Mouse (Mus musculus) heart, adult 2 months (tissue): ENCODE data around the gene Cog5. TPM values are rescaled to one million over a fixed set of nuclear protein-coding genes. Genes with fewer than 3 reads are reported as not detected.

Source experiments
- DNase-seq, 2 experiments: peaks; one replicate each; pipeline ENCODE4 v3.0.0; 2021
- H3K27ac ChIP-seq: fragments of 200-600 bp; 2 replicates; pipeline ENCODE4 v1.8.1; 2022
- H3K27me3 ChIP-seq: fragments of 200-500 bp; 2 replicates; pipeline ENCODE4 v1.6.1; 2012; ENCODE audit warnings: mild to moderate bottlenecking, low read length, inconsistent platforms, mixed read lengths; ENCODE audit not compliant: control insufficient read depth, insufficient read depth
- H3K36me3 ChIP-seq: fragments of 200-500 bp; 2 replicates; pipeline ENCODE4 v1.6.1; 2012; ENCODE audit warnings: low read length, inconsistent platforms; ENCODE audit not compliant: control insufficient read depth, insufficient read depth
- H3K4me1 ChIP-seq: fragments of 200-500 bp; 2 replicates; pipeline ENCODE4 v1.6.1; 2011; ENCODE audit warnings: low read length; ENCODE audit not compliant: control insufficient read depth, insufficient read depth
- H3K4me3 ChIP-seq: fragments of 200-600 bp; 2 replicates; pipeline ENCODE4 v1.8.1; 2022
- H3K79me2 ChIP-seq: fragments of 200-500 bp; replicated peaks from 2 replicates; pipeline ENCODE4 v1.6.1; 2012; ENCODE audit warnings: mild to moderate bottlenecking, inconsistent platforms, low read length, moderate library complexity, mixed read lengths; ENCODE audit not compliant: control insufficient read depth, insufficient read depth
- H3K9ac ChIP-seq: fragments of 200-500 bp; 2 replicates; pipeline ENCODE4 v1.6.1; 2012; ENCODE audit warnings: low read depth, mild to moderate bottlenecking, control low read depth, inconsistent platforms, low read length, mixed read lengths
- CTCF ChIP-seq: fragments of 200-600 bp; IDR thresholded peaks from 2 replicates; pipeline ENCODE4 v1.8.1; 2022; ENCODE audit warnings: antibody characterized with exemption, mild to moderate bottlenecking, moderate library complexity
- EP300 ChIP-seq: fragments of 200-500 bp; IDR thresholded peaks from 2 replicates; pipeline ENCODE4 v1.6.1; 2011; ENCODE audit warnings: low read depth, low read length, control low read depth; ENCODE audit not compliant: insufficient read depth
- POLR2A ChIP-seq: fragments of 200-500 bp; IDR thresholded peaks from 2 replicates; pipeline ENCODE4 v1.6.1; 2011; ENCODE audit warnings: mild to moderate bottlenecking, low read depth, low read length, control low read depth; ENCODE audit not compliant: insufficient read depth
- WGBS: fragments of 180-500 bp; shearing (Covaris S2); methylation state at CpG from one replicate; pipeline ENCODE4 v1.1.7; 2018; 5-methylcytosine and 5-hydroxymethylcytosine counted together
- intact Hi-C: fragments of 180-260 bp; cut with DNase I; formaldehyde crosslinking; loops from one replicate; pipeline ENCODE4 v1.15.1; 2025
- polyA plus RNA-seq: library from polyadenylated mRNA; depleted of rRNA; stranded (reverse); fragments of >200 nt; gene quantifications from 2 replicates; pipeline ENCODE4 v1.2.3, GENCODE M21; 2012
- total RNA-seq, 2 experiments: library from RNA; stranded (reverse); gene quantifications; 2 replicates each; pipeline ENCODE4 v1.2.3; 2021

The Cog5 gene
- total and polyA plus RNA-seq, 3 experiments, result 24.7 to 58.3 (median 55.8) TPM

DNA sequence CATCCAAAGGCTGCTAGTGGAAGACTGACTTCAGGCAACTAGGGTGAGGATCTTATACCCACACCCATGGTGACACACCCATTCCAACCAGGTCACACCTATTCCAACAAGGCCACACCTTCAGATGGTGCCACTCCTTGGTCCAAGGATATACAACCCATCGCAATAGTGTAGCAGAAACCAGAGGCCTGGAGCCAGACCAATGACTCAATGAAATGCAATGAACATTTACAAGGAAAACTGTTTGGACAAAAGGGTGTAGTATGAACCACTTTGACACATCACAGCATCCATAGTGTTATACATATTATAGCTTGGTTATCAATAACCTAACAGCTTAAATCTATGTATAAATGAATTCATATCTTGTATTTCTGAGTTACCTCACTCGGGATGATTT lies 194.9 kb downstream of the Cog5 start:
- TF ChIP-seq EP300 (no peak), POLR2A (no peak), CTCF (no peak)
- H3K36me3 ChIP-seq, result no peaks in the 10 kb centered on the region
- no peak overlapping the region for H3K9ac ChIP-seq
- DNase-seq, result no peak
- intact Hi-C loops, result loop anchor here (5.0 kb wide), 2 partner anchors 68 to 122 kb away; no protein-coding TSS in a partner anchor
- no peak overlapping the region for H3K27ac ChIP-seq
- peaks cover 2% of the 10 kb centered on the region; the same call in 1 of the 2 replicates for H3K4me1 ChIP-seq
- H3K4me3 ChIP-seq, result no peak overlapping the region
- no peaks in the 10 kb centered on the region for H3K27me3 ChIP-seq
- H3K79me2 ChIP-seq, result no peaks in the 10 kb centered on the region
- 97% methylated on average over 2 of the region's 2 CpGs for WGBS

DNA sequence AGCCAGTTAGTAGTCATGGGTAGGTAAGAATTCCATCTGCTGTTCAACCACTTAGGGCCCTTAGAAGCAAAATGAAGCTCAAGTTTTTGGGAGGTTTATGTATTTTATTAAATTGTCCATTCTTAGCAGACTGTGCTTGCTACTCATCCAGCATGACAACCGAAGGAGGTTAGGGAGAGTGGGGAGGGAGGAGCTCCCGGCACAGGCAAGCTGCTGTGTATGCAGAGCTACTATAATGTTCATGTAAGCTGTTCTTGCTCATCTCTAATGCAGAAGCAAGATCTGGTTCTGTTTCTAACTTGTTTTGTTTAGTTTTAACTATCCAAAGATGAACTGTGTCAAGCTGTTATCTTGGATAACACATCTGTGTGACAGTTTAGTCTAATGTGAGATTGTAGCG lies 199.4 kb downstream of the Cog5 start:
- H3K27ac ChIP-seq, result no peak overlapping the region
- no peak for DNase-seq
- no peak overlapping the region for H3K4me3 ChIP-seq
- no peaks in the 10 kb centered on the region for H3K36me3 ChIP-seq
- no peaks in the 10 kb centered on the region for H3K79me2 ChIP-seq
- H3K9ac ChIP-seq, result no peak overlapping the region
- TF ChIP-seq POLR2A (no peak), CTCF (no peak), EP300 (no peak)
- no peaks in the 10 kb centered on the region for H3K27me3 ChIP-seq
- no peaks in the 10 kb centered on the region for H3K4me1 ChIP-seq
- intact Hi-C loops, result no loop called here
- 82% methylated on average over 3 of the region's 3 CpGs for WGBS

DNA sequence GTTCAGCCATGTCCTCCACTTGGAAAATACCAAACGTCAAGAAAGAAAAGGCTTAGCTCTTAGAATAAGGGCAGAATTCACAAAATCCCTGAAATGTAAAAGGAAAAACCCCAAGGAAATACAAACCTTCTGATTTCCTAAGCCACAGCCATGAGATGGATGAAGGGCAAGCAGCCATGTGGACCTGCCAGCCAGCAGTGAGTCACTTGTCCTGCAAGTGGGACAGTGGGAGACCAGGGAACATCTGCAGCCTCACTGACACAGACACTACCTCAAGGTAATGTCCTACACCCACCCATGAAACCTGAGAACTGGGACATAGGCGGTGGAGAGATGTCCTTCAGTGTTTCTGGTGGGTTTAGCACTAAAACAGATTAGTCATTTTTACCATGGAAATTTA lies 200.1 kb downstream of the Cog5 start:
- WGBS, result 85% methylated on average over 2 of the region's 2 CpGs
- H3K4me1 ChIP-seq, result no peaks in the 10 kb centered on the region

DNA sequence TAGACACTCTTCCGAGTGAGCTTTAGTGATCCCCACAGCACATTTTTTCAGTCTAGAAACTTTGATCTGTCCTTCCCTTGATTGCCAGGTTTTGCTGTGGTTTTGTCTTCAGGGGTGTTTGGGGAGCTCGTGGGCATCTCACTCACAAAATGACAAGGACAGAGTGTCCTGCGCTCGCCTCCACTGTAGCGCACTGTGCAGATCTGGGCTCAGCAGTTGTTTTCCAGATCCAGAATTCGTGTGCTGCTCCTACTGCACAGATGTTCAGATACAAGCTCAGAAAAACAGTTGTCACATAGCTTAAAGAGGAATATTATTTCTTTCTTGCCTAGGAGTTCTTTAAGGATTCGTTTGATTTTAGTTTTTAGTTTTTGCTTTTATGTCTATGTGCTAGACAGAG lies 203.1 kb downstream of the Cog5 start:
- TF ChIP-seq POLR2A, result no peak
- no peak for TF ChIP-seq EP300
- TF ChIP-seq CTCF, result no peak
- H3K4me1 ChIP-seq, result no peaks in the 10 kb centered on the region

More for the DNA sequence above, 200.1 kb downstream of the Cog5 start:
- H3K36me3 ChIP-seq, result no peaks in the 10 kb centered on the region
- H3K27me3 ChIP-seq, result no peaks in the 10 kb centered on the region
- H3K4me3 ChIP-seq, result no peak overlapping the region
- intact Hi-C loops, result no loop called here
- no peak for TF ChIP-seq CTCF
- TF ChIP-seq POLR2A, result no peak
- TF ChIP-seq EP300, result no peak
- no peak overlapping the region for H3K27ac ChIP-seq
- no peak overlapping the region for H3K9ac ChIP-seq
- H3K79me2 ChIP-seq, result no peaks in the 10 kb centered on the region
- DNase-seq, result peak; percentile 13 to 27

DNA sequence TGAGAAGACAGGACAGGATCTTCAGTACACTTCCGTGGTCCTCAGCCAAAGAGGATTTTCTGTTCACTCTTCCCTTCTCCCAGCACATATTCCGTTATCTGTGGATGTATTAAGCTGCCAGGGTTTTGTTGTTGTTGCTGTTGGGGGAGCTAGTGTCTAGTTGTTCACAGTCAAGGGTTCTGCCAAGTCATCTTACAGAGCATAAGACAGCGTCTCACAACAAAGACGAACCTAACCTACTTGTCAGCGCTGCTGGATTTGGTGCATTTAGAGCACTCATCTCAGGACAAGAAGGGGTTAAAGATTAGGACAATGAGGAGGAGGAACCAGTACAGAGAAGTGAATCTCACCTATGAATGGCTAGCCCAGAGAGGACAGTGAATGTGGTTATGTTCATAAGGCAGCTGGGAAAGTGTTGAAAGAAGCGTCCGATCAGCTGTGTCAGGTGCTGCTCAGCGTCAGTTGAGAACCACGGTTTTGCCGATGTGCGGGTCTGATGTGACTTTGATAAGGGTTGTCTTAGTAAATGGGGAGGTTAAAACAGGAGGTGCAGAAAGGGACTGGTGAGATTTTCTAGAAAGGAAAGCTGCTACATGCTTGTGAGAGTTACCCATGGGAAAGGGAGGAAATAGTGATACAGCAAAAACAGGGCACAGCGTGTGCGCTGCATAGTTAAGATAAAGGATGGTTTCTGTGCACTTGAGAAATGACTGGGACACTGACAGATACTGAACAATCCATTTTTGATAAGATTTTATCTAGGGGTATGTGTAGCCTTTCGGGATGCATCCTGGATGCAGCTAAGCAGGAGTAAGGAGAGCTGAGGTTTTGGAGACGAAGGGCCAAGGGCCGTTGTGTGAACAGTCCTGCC lies 208.2 kb downstream of the Cog5 start:
- no peak for TF ChIP-seq POLR2A
- TF ChIP-seq CTCF, result no peak
- no peak for TF ChIP-seq EP300
- H3K4me1 ChIP-seq, result no peaks in the 10 kb centered on the region; the same call in 1 of the 2 replicates
- H3K4me3 ChIP-seq, result no peak overlapping the region
- intact Hi-C loops, result no loop called here
- no peak for DNase-seq
- 45% methylated on average over 16 of the region's 16 CpGs for WGBS
- H3K79me2 ChIP-seq, result no peaks in the 10 kb centered on the region
- no peak overlapping the region for H3K27ac ChIP-seq
- no peak overlapping the region for H3K9ac ChIP-seq
- H3K36me3 ChIP-seq, result no peaks in the 10 kb centered on the region
- H3K27me3 ChIP-seq, result no peaks in the 10 kb centered on the region

More for the DNA sequence above, 203.1 kb downstream of the Cog5 start:
- H3K27ac ChIP-seq, result no peak overlapping the region
- intact Hi-C loops, result no loop called here
- no peak for DNase-seq
- WGBS, result 85% methylated on average over 7 of the region's 7 CpGs
- H3K27me3 ChIP-seq, result no peaks in the 10 kb centered on the region
- H3K9ac ChIP-seq, result no peak overlapping the region
- no peak overlapping the region for H3K4me3 ChIP-seq
- no peaks in the 10 kb centered on the region for H3K36me3 ChIP-seq
- no peaks in the 10 kb centered on the region for H3K79me2 ChIP-seq

DNA sequence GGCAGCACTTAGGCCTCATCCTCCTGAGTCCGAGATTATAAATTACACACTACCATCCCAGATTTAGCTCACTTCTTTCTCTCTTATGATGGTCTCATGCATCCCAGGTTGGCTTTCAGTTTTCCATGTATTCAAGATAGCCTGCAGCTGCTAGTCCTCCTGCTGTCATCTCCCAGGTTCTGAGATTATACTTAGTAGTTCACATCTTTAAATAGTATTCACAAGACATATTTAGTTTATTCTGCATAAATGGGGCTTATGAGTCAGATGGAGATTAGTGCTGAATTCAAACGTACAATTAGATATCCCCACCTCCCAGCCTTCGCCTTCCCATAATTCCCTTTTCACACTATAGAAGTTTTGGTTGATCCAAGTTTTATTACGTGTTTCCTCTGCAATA lies 222.1 kb downstream of the Cog5 start:
- 58% methylated on average over 4 of the region's 4 CpGs for WGBS
- Histone ChIP-seq H3K36me3 (no peaks in the 10 kb centered on the region), H3K4me3 (no peak overlapping the region), H3K27me3 (no peaks in the 10 kb centered on the region), H3K4me1 (no peaks in the 10 kb centered on the region), H3K79me2 (no peaks in the 10 kb centered on the region), H3K27ac (no peak overlapping the region), H3K9ac (no peak overlapping the region)
- TF ChIP-seq CTCF (no peak), EP300 (no peak)
- DNase-seq, result no peak
- intact Hi-C loops, result no loop called here
